Mouse (Mus musculus) midbrain, embryonic 16.5 days (tissue): ENCODE measurements around the gene Stab2. TPM values are rescaled to one million over a fixed set of nuclear protein-coding genes. Genes with fewer than 3 reads are reported as not detected.

Experiments used
- ATAC-seq: fragments of 200-750 bp; cut with Nextera tagmentation; 2 replicates; pipeline ENCODE4 v1.8.0; 2017; ENCODE audit warnings: moderate TSS enrichment
- H3K27ac ChIP-seq: fragments of 300-500 bp; sonication (generic); 2 replicates; pipeline ENCODE4 v1.5.1; 2014; ENCODE audit warnings: mild to moderate bottlenecking, low read length, mixed read lengths
- H3K27me3 ChIP-seq: fragments of 300-500 bp; sonication (generic); 2 replicates; pipeline ENCODE4 v1.6.1; 2014; ENCODE audit warnings: low read depth, low read length, mixed read lengths; ENCODE audit not compliant: control insufficient read depth, insufficient read depth
- H3K36me3 ChIP-seq: fragments of 300-500 bp; sonication (generic); 2 replicates; pipeline ENCODE4 v1.6.1; 2014; ENCODE audit warnings: mild to moderate bottlenecking, low read length, moderate library complexity, mixed read lengths; ENCODE audit not compliant: control insufficient read depth, insufficient read depth
- H3K4me1 ChIP-seq: fragments of 300-500 bp; sonication (generic); 2 replicates; pipeline ENCODE4 v1.6.1; 2014; ENCODE audit warnings: mild to moderate bottlenecking, low read length, mixed read lengths; ENCODE audit not compliant: control insufficient read depth, insufficient read depth
- H3K4me2 ChIP-seq: fragments of 300-500 bp; sonication (generic); 2 replicates; pipeline ENCODE4 v1.6.1; 2014; ENCODE audit warnings: mild to moderate bottlenecking, low read length, mixed read lengths
- H3K4me3 ChIP-seq: fragments of 300-500 bp; sonication (generic); 2 replicates; pipeline ENCODE4 v1.5.1; 2014; ENCODE audit warnings: low read depth, mild to moderate bottlenecking, low read length, moderate library complexity, mixed read lengths
- H3K9ac ChIP-seq: fragments of 300-500 bp; sonication (generic); 2 replicates; pipeline ENCODE4 v1.6.1; 2014; ENCODE audit warnings: low read depth, low read length, mixed read lengths
- H3K9me3 ChIP-seq: fragments of 300-500 bp; sonication (generic); replicated peaks from 2 replicates; pipeline ENCODE4 v1.6.1; 2014; ENCODE audit warnings: mild to moderate bottlenecking, low read length, mixed read lengths; ENCODE audit not compliant: control insufficient read depth, poor library complexity, severe bottlenecking
- WGBS: fragments of 180-500 bp; shearing (Covaris S2); extraction: QIAGEN DNeasy Blood & Tissue Kit; methylation state at CpG from one replicate; pipeline ENCODE4 v1.1.7; 2014; 5-methylcytosine and 5-hydroxymethylcytosine counted together
- polyA plus RNA-seq: library from polyadenylated mRNA; unstranded; fragments of >200 nt; fragmentation: Nextera tagmentation; extraction: Ambion mirVana; gene quantifications from 2 replicates; pipeline ENCODE4 v1.2.1, GENCODE M21; 2015

Gene Stab2
- polyA plus RNA-seq, 1 experiment from 2014 or later = 0.03 TPM

GRCm38 (mm10) chr10:86819649-86820165, 188.1 kb downstream of the Stab2 start:
- Histone ChIP-seq H3K4me3 (no peak overlapping the region), H3K27me3 (no peaks in the 10 kb centered on the region), H3K4me2 (peak overlapping the region; percentile 3; the same call in 1 of the 2 replicates), H3K27ac (peak overlapping the region; percentile 63), H3K36me3 (peaks cover 8% of the 10 kb centered on the region), H3K9ac (no peak overlapping the region), H3K9me3 (no peaks in the 10 kb centered on the region), H3K4me1 (peaks cover 4% of the 10 kb centered on the region; the same call in 1 of the 2 replicates)
- WGBS = 24% methylated on average over 8 of the region's 8 CpGs
- ATAC-seq = peak; percentile 91

GRCm38 (mm10) chr10:86815133-86815532, 192.7 kb downstream of the Stab2 start:
- no peak overlapping the region for H3K4me2 ChIP-seq
- peaks cover 5% of the 10 kb centered on the region; the same call in 1 of the 2 replicates for H3K36me3 ChIP-seq
- no peaks in the 10 kb centered on the region for H3K27me3 ChIP-seq
- no peak overlapping the region for H3K27ac ChIP-seq
- no peak for ATAC-seq
- no peaks in the 10 kb centered on the region for H3K9me3 ChIP-seq
- H3K4me3 ChIP-seq = no peak overlapping the region
- WGBS = 84% methylated on average over 7 of the region's 7 CpGs
- no peak overlapping the region for H3K9ac ChIP-seq
- peaks cover 4% of the 10 kb centered on the region; the same call in 1 of the 2 replicates for H3K4me1 ChIP-seq

GRCm38 (mm10) chr10:86814292-86815131, 193.3 kb downstream of the Stab2 start:
- Histone ChIP-seq H3K4me3 (no peak overlapping the region), H3K9ac (no peak overlapping the region), H3K27ac (no peak overlapping the region), H3K27me3 (no peaks in the 10 kb centered on the region), H3K9me3 (no peaks in the 10 kb centered on the region), H3K4me1 (no peaks in the 10 kb centered on the region), H3K36me3 (peaks cover 5% of the 10 kb centered on the region; the same call in 1 of the 2 replicates), H3K4me2 (no peak overlapping the region)
- ATAC-seq = no peak
- 81% methylated on average over 19 of the region's 19 CpGs for WGBS

GRCm38 (mm10) chr10:86810612-86811011, 197.2 kb downstream of the Stab2 start:
- no peak overlapping the region for H3K9ac ChIP-seq
- H3K27me3 ChIP-seq = no peaks in the 10 kb centered on the region
- H3K27ac ChIP-seq = no peak overlapping the region
- ATAC-seq = no peak
- no peaks in the 10 kb centered on the region for H3K9me3 ChIP-seq
- 89% methylated on average over 5 of the region's 5 CpGs for WGBS
- H3K4me1 ChIP-seq = no peaks in the 10 kb centered on the region
- H3K4me2 ChIP-seq = no peak overlapping the region
- H3K36me3 ChIP-seq = peaks cover 5% of the 10 kb centered on the region; the same call in 1 of the 2 replicates
- no peak overlapping the region for H3K4me3 ChIP-seq

GRCm38 (mm10) chr10:86810000-86810399, 197.8 kb downstream of the Stab2 start:
- Histone ChIP-seq H3K9me3 (no peaks in the 10 kb centered on the region), H3K4me2 (no peak overlapping the region), H3K9ac (no peak overlapping the region), H3K27ac (no peak overlapping the region), H3K27me3 (no peaks in the 10 kb centered on the region), H3K4me3 (no peak overlapping the region), H3K36me3 (peaks cover 3% of the 10 kb centered on the region; the same call in 1 of the 2 replicates), H3K4me1 (no peaks in the 10 kb centered on the region)
- no peak for ATAC-seq
- 79% methylated on average over 9 of the region's 9 CpGs for WGBS

GRCm38 (mm10) chr10:86808013-86808758, 199.6 kb downstream of the Stab2 start:
- H3K9me3 ChIP-seq = no peaks in the 10 kb centered on the region
- H3K27ac ChIP-seq = no peak overlapping the region
- WGBS = 69% methylated on average over 15 of the region's 15 CpGs
- H3K9ac ChIP-seq = no peak overlapping the region
- no peaks in the 10 kb centered on the region for H3K27me3 ChIP-seq
- no peaks in the 10 kb centered on the region for H3K4me1 ChIP-seq
- no peak overlapping the region for H3K4me2 ChIP-seq
- no peak overlapping the region for H3K4me3 ChIP-seq
- peaks cover 3% of the 10 kb centered on the region; the same call in 1 of the 2 replicates for H3K36me3 ChIP-seq
- ATAC-seq = no peak

GRCm38 (mm10) chr10:86807362-86807761, 200.5 kb downstream of the Stab2 start:
- WGBS = 85% methylated on average over 1 of the region's 1 CpGs
- no peak overlapping the region for H3K4me2 ChIP-seq
- no peak for ATAC-seq

GRCm38 (mm10) chr10:86796073-86796741, 211.6 kb downstream of the Stab2 start:
- H3K4me1 ChIP-seq = 0 out of 2 replicates have a peak, but pooled peaks cover 2% of the 10 kb centered on the region
- no peaks in the 10 kb centered on the region for H3K27me3 ChIP-seq
- peak; percentile 68 for ATAC-seq
- WGBS = 96% methylated on average over 5 of the region's 5 CpGs
- no peak overlapping the region for H3K4me3 ChIP-seq
- H3K36me3 ChIP-seq = no peaks in the 10 kb centered on the region
- H3K4me2 ChIP-seq = no peak overlapping the region
- no peaks in the 10 kb centered on the region for H3K9me3 ChIP-seq
- no peak overlapping the region for H3K27ac ChIP-seq
- no peak overlapping the region for H3K9ac ChIP-seq

More at GRCm38 (mm10) chr10:86807362-86807761, 200.5 kb downstream of the Stab2 start:
- Histone ChIP-seq H3K4me1 (no peaks in the 10 kb centered on the region), H3K9ac (no peak overlapping the region), H3K27ac (no peak overlapping the region), H3K36me3 (peaks cover 3% of the 10 kb centered on the region; the same call in 1 of the 2 replicates), H3K4me3 (no peak overlapping the region), H3K9me3 (no peaks in the 10 kb centered on the region), H3K27me3 (no peaks in the 10 kb centered on the region)
